Mouse (Mus musculus) cerebellum, postnatal 14 days (tissue): ENCODE results near the gene Ifitm6.
"Not testable (repeated sequence)": the region's sequence is repeated elsewhere in the genome, so short reads cannot be mapped to it uniquely, and the experiment has no call there.

Experiments
- DNase-seq, 2 experiments: peaks; one replicate each; pipeline ENCODE4 v3.0.0; 2021; ENCODE audit warnings: mixed read lengths in 2 of 2

Gene Ifitm6

DNA sequence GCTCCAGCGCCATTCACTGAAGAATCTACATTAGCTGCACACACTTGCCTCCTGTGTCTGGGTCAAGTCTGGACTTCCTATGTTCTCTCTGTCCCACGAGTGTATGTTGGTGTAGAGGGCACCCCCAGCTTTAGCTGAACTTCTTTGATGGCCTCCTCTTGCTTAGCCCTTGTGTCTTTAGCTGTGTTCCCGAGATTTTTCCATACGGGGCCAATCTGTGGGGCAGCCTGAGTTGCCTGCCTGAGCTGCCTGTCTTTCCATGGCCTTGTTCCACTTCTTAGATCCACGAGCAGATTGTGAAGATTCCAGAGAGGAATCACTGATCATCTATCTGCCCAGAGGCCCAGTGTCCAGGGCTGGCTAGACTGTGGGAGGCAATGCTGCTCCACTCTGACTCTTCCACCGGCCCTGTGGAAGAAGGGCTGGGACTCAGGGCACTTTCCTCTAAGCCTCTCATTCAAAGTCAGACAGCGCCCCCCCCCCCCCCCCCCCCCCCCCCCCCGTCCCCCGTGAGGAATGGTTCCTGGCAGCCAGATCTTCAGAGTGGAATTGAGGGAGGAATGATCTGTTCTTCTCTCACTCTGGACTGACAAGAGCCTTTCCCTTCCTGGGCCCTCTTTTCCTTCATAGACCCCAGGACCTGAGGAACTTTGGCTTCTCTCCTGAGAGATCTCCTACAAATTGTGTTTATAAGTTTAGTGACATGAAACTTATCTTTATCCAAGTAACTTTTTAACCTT is 23.3 kb upstream of the Ifitm6 start:
- no peak for DNase-seq

DNA sequence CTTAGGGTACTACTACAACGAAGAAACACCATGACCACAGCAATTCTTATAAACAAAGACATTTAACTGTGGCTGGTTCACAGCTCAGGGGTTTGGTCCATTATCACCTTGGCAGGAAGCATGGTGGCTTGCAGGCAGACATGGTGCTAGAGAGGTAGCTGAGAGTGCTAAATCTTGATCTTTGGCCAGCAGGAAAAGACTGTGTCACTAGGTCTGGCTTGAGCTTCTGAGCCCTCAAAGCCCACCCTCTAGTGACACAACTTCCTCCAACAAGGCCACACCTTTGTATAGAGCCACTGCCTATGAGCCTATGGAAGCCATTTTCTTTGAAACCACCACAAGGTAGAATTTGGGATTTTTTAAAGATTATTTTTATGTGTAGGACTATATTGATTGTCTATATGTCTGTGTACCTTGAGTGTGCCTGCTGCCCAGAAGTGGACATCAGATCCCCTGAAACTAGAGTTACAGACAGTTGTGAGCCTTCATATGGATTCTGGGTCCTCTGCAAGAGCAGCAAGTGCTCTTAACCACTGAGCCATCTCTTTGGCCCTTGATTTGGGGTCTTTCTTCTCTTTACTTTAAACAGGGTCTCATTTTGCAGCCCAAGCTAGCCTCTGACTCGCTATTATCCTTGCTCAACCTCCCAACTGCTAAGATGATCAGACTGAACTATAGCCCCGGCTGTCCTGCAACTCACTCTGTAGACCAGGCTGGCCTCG is 21.8 kb upstream of the Ifitm6 start:
- DNase-seq: no peak

DNA sequence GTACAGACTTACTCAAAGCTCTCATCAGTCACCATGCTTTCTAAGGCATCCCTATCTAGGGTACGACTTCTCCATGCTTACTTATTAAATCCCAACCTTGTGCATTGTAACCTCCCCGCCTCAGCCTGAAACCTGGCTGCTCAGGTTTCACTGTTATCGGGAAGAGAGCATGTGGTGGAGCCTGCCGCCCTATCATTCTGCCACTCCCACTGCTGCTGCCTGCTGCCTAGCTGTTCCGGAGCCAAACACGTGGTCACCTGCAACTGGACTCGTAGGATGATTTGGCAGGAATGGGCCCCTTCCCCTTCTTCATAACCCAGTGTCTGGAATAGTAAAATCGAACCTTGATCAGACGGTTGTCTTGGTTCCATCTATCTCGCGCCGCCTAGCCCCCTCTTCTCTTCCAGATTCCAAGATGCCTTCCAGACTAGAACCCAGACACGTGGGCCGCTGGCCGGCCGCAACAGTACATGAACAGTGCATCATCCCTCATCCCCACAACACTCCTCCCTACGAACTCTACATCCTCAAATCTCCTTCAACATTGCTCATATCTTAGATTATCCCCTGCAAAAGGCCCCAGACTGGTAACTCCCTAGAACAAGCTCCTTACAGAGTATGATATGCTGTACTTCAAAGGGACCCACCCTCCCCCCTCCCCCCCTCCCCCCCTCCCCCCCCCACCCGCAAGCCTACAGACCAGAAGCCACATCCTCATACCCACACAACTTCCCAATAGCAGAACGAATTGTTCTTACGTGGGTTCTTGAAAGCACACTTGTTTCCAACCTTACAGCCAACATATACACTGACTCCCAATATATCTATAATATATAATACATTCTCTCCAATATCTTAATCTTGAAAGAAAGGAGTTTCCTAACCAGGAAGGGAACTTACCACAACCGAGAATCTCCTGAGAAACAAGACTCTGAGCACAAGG is 20.6 kb upstream of the Ifitm6 start:
- DNase-seq: no peak

DNA sequence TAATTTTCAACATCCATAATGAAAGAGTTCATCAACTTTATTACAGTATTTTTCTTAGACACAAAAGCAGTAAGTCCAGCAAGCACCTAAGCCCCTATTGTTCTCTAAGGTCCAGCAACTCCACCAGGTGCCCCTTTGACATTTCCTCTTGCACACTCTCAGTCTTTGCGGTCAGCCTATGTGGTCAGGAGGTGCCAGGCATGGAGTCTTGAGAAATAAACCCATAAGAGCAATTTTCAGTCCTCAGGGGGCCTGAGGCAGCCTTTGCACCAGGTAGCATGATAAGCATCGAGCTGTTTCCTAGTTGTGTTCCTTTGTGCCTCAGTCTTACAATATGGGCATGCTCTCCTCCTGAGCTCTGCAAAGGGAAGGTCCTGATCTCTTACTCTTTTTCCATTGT is 18.9 kb upstream of the Ifitm6 start:
- not testable (repeated sequence) for DNase-seq

DNA sequence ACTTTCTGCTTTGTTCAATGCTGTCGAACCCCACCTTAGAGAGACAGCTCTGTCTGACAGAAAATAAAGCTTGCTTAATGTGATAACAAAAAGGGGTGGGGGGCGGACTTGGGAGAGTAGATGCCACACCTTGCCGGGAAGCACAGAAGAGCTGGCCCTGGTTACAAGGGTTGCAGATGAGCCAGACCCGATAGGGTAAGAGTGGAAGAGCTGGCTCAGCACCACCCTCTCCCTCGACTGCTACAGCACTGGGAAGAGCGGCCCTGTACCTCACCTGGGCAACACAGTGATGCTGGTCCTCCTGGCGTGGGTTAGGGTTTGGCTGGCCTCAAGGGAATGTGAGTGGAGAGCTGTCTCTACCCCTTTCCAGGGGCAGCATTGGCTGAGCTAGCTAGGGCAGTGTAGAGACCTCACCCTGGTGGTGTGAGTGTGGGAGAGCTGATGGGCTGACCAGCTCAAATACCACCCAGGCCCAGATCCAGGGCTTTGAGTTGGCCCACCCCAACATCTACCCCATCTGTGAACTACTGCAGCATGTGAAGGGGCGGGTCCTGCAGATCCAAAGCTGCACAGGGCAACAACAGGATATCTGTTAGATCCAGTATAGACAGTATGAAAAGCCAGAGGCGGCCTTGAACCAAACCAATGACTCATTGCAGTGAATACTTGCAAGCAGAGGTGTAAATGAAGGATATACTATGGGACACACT is 14.9 kb upstream of the Ifitm6 start:
- DNase-seq: no peak

DNA sequence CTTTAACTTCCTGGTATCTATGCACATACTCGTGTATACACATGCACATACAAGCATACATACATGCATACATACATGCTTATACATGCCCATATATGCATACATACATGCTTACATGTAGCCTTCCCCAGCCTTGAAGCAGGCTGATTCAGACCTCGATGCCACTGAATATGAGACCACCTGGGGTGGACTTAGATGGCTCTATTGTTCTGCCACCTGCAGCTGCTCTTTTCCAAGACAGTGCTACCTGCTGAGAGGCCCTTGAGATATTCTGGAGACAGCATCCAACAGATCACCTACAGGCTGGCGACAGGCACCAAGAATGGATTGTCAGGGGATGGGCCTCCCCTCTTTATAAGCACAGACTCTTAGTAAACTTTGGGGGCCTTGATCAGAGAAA is 12.7 kb upstream of the Ifitm6 start:
- DNase-seq: no peak

DNA sequence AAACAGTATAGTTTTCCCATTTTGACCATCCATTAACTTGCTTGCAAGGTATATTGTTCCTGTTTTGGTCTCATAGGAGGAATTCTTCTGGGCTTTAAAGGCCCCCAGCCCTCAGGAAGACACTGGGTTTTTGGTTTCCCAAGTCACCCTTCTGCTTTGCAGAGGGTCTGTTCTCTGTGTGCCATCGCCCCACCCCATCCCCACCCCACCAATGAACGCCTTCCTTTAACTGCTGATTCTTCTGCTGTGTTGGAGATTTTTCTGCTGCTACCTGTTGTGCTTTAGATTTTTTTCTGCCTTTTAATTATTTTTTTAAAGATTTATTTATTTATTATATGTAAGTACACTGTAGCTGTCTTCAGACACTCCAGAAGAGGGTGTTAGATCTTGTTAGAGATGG is 11.1 kb upstream of the Ifitm6 start, which contains the start of gene Gm17387:
Gene Gm17387, plus strand, starts transcription at position 301 of the 400 bp plus-strand sequence.
- DNase-seq: no peak

DNA sequence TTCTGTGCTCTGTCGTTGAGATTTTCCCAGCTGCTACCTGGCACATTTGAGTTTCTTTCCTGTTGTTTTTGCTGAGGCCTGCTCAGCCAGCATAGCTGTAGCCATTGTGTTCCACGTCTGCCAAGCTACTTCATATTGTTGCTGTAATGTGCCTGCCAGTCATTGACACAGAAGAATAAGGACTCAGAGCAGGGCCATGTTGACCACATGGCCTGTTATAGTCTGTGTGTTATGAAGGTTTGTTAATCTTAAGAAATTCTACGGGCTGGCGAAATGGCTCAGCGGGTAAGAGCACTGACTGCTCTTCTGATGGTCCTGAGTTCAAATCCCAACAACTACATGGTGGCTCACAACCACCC is 9.0 kb upstream of the Ifitm6 start:
- no peak for DNase-seq

DNA sequence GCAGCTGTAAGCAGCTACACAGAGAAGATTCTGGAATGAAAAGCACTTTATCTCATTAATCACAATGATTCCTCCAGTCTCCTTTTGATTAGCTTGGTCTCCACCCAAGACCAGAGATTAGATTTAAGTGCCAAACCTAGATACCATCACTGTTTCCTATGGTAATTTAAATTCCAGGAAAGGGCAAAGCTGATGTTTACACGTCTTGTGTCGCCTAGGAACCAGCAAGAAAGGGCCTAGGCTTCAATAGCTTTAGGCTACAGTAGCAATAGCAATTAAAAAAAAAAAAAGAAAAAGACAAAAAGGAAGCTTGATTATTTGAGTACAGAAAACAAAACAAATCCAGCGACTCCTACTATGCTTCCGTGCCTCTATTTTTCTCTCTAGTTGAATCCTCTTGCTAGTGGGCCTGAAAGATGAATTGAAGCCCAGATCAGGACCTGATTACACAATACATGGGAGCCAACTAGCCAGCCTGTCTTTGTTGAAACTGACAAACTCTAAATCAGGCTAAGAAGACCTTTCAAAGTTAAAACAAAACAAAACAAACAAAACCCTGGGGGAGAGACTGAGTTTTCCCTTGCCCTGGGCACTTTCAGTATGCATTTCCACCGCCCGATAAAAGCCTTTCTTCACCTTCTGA is 8.5 kb upstream of the Ifitm6 start:
- no peak for DNase-seq

DNA sequence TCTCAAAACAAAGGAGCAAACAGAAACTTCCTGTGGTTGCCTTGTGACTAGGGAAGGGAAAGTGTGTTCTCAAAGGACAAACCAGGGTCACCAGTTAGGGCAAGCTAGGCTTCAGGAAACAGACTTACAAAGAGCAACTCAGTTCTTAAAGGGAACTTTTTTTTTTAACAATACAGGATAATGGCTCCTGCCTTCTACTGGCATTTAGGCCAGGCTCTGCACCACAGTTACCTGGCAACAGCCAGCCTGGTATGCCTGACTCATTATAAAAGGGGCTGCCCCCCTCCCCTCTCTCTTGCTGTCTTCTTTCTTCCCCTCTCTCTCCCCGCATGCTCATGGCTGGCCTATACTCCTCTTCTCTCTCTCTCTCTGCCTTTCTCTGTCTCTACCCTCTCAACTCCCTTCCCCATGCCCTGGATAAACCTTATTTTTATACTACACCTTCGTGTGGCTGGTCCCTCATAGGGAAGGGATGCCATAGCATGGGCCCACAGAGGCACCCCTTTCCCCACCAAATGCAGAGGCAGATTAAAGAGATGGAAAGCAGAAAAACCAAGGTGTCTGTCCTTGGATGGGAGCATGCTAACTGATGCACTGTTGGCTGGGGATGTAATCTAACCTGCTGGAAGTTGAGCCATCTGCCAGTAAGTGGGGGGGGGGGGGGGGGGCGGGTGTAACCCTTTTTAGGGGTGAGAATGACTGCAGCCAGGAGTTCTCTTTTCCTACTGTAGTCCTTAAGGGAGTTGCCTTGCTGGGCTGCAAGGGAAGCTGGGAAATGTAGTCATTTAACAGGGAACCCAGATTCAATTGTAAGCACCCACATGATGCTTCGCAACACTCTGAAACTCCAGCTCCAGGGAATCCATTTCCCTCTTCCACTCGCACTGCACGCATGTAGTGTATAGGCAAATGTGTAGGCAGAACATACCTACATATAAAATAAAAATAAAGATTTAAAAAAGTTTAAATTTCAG is 7.4 kb upstream of the Ifitm6 start:
- no peak for DNase-seq

DNA sequence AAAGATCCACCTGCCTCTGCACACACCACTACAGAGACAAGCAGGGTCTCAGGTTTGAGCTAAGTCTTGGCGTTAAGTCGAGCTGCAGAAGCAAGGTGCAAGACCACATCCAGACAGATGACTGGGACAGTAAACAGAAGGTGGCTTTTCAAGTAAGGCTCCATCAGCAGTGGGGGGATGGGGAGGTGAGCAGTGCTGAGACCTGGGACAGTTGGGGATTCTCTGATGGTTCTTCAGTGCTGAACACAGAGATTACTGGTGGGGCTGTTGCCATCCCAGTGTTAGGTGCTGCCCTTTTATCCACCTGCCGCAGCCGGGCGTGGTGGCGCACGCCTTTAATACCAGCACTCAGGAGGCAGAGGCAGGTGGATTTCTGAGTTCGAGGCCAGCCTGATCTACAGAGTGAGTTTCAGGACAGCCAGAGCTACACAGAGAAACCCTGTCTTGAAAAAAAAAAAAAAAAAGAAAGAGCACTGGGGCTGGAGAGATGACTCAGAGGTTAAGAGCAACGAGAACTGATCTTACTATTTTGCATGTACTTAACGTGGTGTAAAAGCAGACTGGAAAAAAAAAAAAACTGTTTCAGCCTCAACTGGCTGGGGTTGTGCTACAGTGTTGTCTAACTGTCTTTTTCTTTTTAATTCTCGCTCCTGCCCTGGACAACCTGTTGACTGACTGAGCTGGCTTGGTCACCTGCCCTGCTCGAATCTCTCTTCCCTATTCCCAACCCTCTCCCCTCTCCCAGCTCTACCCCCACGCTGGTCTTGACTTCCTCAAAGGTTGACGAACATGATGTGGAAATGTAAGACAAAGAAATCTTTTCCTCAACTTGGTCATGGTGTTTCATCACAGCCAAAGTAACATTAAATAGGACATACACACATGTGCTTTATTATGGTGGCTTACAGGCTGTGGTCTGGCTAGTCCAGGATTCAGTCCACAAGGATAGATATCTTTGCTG is 4.0 kb upstream of the Ifitm6 start:
- no peak for DNase-seq

DNA sequence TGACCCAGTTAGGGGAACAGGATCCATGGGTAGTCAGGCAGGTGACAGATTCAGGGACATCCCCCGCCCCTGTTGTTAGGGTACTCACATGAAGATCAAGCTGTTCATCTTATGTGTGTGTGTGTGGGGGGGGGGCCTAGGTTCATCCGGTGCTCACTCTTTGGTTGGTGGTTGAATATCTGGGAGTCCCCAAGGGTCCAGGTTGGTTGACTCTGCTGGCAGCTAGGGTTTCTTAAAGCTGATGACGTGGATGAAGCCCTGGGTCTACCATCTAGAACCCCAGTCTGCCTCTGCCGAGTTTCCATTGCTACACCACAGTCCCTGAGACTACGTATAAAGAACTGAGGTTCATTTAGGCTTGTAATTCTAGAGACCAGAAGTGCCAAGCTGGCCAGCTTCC is 1.3 kb upstream of the Ifitm6 start:
- no peak for DNase-seq

DNA sequence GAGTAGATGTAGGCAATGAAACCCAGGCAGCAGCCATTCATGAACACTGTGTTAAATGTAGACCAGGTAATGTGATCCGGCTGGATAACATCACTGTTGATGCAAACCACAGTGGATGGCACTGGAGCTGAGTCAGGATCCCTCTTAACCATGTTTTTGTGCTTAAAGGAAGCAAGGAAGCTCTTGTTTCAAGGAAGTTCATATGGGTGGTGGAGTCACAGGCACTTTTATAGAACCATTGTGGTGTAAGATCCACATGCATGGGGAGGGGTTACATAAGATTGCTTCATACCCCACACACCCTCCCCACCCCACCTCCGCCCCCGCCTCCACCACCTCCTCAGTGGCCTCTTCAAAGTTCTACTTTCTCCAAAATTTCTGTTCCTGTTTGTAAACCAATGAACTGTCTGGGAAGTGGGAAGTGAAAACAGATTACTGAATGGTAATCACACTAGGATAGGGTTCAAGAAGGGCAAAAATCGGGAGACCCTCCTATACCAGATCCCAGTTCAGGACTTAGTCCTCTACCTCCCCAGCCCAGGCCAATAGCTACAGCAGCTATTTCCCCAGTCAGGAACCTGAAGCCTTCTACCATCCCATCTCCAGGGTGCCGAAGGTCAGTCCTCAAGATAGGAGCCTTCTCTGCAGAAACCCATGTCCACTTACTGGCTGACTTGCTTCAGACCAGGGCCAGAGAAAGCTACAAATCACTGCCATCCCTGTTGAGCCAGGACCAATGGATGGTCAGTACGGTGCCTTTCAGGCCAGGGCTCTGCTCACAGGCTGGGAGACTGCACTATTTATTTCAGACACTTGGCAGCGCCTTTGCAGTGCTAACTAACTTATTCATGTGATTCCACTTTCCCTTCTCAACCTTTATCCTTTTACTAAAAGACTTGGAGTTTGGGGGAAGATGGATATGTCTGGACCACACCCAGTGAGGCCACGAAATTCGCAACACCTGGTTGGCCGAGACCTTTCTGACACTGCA is 722 bp downstream of the Ifitm6 start:
- no peak for DNase-seq

DNA sequence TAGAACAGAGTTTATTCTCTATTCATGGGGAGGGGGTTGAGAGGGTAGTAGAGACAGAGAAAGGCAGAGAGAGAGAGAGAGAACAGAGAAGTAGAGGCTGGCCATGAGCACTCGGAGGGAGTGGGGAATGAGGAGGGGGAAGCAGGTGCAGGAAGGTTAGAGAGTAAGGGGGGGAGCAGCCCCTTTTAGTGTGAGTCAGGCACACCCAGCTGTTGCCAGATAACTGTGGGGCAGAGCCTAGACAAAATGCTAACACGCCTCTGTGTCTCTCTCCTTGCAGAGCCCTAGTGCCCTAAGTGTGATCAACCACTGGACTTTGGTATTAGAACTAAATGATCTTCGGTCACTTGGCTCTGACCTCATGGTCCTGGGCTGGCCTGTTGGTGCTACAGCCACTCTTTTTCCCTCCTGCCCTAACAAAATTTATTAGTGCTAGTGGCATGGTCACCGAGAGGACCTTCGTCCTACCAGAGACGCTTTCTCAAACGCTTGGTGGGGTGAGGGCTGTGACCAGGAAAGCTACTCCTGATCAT is 6.4 kb downstream of the Ifitm6 start:
- no peak for DNase-seq

DNA sequence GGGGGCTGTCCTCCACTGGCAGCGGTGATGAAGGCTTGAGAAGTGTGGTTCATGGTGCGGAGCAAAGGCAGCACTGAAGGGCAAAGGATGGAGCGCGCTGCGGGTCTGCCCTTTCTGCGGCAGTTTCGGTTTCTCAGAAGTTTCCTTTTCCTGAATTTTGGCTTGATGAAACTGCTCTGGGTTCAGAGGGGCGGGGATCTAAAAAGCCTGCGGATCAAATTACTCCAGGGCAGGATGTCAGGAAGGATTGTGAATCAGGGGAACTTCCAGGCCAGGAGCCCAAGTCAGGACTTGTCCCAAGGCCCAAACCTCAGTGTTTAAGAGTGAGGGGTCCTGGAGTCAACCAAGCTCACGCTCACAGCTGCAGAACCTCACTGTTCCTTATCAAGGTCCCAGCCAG is 7.1 kb downstream of the Ifitm6 start, which contains the start of gene Ifitm3:
Gene Ifitm3, minus strand, starts transcription at position 178 of the 400 bp plus-strand sequence.
- no peak for DNase-seq

DNA sequence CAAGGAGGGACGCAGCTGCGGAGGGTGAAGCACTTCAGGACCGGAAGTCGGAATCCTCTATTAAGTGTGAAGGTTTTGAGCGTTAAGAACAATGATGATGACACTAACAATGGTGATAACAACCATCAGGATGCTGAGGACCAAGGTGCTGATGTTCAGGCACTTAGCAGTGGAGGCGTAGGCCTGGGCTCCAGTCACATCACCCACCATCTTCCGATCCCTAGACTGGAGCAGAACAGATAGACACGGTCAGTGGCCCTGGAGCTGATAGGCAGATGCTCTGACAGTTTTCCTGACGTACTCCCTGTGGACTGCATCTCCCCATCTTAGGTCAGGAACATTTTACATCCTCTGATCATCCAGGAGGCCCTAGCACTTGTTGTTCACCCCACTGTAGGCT is 8.1 kb downstream of the Ifitm6 start:
- no peak for DNase-seq

DNA sequence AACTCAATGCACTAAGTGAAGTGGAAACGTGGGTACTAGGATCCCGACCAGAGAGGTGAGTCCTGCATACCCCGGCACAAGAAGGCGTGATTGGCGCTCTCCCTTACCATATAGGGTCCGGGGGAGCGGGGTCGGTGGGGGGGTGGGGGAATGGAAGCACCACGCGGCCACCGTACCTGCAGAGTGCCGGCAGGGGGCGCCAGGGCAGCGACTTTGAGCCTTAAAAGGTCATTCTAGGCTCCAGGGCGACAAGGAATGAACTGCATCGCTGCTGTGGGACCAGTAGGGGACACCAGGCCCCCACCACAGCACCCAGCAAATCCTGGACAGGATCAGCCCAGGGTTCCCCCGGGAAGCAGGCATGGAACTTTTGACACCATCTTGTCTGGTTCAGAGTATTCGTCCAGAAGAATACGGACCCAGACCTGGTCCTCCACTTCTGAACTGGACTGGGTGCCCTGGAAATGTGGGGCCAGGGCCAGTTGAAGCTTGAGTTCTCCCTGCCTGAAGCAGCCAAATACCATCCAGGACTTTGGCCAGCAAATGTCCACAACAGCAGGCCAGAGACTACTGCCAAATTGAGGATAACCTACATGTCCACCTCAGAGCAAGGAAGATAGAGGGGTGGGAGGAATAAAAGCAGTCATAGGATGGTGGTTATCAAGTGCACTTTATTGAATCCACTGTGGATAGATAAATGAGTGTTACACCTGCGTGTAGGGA is 8.6 kb downstream of the Ifitm6 start:
- peak; percentile 60 to 75 for DNase-seq
